Mouse (Mus musculus) lung, adult 2 months (tissue): Measurements from ENCODE around the gene Sept4.

Experiments
- CTCF ChIP-seq: fragments of 200-500 bp; IDR thresholded peaks from 2 replicates; pipeline ENCODE4 v1.5.1; 2011; ENCODE audit warnings: mild to moderate bottlenecking, low read length, control low read depth; ENCODE audit not compliant: insufficient read depth
- POLR2A ChIP-seq: fragments of 200-500 bp; IDR thresholded peaks from 2 replicates; pipeline ENCODE4 v1.6.1; 2011; ENCODE audit warnings: low read depth, mild to moderate bottlenecking, control low read depth, low read length, borderline replicate concordance; ENCODE audit errors: extremely low read depth

DNA sequence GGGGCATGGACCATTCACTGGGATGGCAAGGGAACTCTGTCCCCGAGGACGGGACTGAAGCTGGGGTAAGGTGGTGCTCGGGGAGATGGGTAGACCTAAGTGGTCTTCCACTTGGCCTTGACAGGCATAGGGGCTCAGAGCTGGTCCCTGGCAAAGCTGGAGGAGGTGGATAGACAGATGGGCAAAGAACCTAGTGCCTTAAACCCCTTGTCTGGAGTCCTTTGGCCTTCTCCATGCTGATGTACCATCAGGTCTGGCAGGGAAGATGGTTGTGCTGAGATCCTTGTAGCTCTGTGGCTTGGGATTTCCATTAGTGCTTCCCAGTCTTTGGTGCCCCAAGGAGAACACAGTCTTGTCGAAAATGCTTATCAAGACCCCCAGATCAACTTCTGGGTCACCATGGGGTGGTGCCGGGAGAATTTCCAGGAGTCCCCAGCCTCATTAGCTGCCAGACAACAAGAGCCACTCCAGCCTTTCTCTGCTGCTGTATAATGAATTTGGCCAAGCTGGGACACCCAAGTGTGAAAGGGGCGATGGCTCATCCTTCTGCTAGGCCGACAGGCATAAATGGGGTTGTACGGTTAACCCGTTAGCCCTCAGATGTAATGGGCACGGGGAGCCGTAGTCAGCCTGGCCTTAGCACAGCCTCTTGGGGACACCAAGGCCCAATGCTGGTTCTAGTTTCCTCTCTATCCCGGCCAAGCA is 12.6 kb downstream of the Sept4 start:
- TF ChIP-seq POLR2A (no peak), CTCF (no peak)
